8 mouse cellular contexts compared by ENCODE assay signal in the genomic region with DNA sequence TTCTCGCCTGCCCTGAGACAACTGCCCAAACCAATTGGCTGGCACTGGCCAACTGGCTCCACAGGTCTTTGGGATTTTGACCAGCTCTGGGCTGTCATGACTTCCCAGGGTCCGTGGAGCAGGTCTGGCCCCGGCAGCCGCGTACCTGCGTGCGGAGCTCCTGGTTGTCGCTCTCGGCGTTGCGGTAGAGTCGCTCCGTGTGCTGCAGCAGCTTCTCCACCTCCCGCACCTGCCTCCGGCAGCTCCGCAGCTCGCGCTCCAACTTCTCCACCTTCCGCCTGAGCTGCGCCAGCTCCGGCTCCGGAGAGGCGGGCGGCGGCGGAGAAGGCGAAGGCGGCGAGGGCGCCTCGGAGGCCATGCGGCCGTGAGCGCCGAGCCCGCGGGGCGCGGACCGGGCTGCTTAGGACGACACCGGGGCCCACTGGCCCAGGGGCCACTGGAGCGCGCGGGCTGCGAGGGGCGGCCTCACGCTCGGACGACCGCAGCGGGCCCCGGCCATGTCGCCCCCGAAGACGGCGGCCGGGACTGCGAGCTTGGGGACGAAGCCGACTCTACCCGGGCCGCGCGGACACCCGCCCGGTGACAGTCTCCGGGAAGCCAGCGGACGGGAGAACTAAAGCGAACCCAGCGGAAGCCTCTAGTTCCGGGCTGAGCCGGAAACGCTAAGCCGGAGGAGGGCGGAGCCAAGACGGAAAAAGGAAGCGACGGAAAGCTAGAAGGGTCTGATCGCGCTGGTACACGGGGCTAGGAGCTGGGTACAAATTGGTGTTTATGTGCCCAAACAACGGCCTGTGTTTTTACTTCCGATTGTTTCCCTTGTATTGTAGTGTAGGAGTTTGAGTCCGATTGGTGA. TPM values are rescaled to one million over a fixed set of nuclear protein-coding genes. Genes with fewer than 3 reads are reported as not detected.
DNase-seq lines count a peak whose midpoint lies in the region; ATAC-seq and TF ChIP-seq lines count a peak whose summit lies in the region.

Aggf1 (minus strand) TSS at position 652 of the 853 bp plus-strand sequence.

- peaks cover 11% of the 10 kb centered on the region for H3K4me1 ChIP-seq in embryonic facial prominence, embryonic 13.5 days
- H3K4me1 ChIP-seq in kidney, adult 2 months (ENCODE audit: control insufficient read depth, insufficient read depth, low read length): peaks cover 10% of the 10 kb centered on the region; the same call in 1 of the 2 replicates
- H3K4me1 ChIP-seq in limb, embryonic 12.5 days (replicated peaks): peaks cover 11% of the 10 kb centered on the region
- peaks cover 15% of the 10 kb centered on the region for H3K4me1 ChIP-seq in midbrain, embryonic 15.5 days
- peaks cover 13% of the 10 kb centered on the region for H3K4me1 ChIP-seq in spleen, adult 2 months (ENCODE audit: control insufficient read depth, insufficient read depth, insufficient read length)

- H3K9me3 ChIP-seq in embryonic facial prominence, embryonic 13.5 days: no peaks in the 10 kb centered on the region
- H3K9me3 ChIP-seq in limb, embryonic 12.5 days: no peaks in the 10 kb centered on the region
- H3K9me3 ChIP-seq in midbrain, embryonic 15.5 days: no peaks in the 10 kb centered on the region

- peak within 1 kb of the TSS; percentile 69 for H3K27ac ChIP-seq in embryonic facial prominence, embryonic 13.5 days
- peak within 1 kb of the TSS; percentile 91 for H3K27ac ChIP-seq in kidney, adult 2 months (ENCODE audit: insufficient read depth, low read depth, low read length)
- H3K27ac ChIP-seq in limb, embryonic 12.5 days: peak within 1 kb of the TSS; percentile 75
- peak within 1 kb of the TSS; percentile 71 for H3K27ac ChIP-seq in midbrain, embryonic 15.5 days
- peak within 1 kb of the TSS; percentile 80 for H3K27ac ChIP-seq in spleen, adult 2 months (ENCODE audit: insufficient read depth, low read length)

- ATAC-seq in embryonic facial prominence, embryonic 13.5 days (ENCODE audit: insufficient number of reproducible peaks, insufficient read depth, low FRiP score, low TSS enrichment, low read depth): peak; percentile 95
- peak; percentile 96 for ATAC-seq in limb, embryonic 12.5 days (ENCODE audit: insufficient number of reproducible peaks, insufficient read depth, low FRiP score, low TSS enrichment, low read depth)
- ATAC-seq in midbrain, embryonic 15.5 days (replicated peaks): peak; percentile 99

- TF ChIP-seq CTCF in kidney, adult 2 months (conservative IDR thresholded peaks at IDR 0.05; ENCODE audit: insufficient read depth, insufficient read length, low read depth, low read length): no peak
- no peak for TF ChIP-seq CTCF in spleen, adult 2 months (IDR thresholded peaks at IDR 0.05; ENCODE audit: extremely low read depth, insufficient read depth, insufficient read length, insufficient replicate concordance)

- DNase-seq in 3134 (ENCODE audit: extremely low read depth, insufficient read length, low spot score): peak; percentile 76
- peak; percentile 93 to 94 for DNase-seq in adrenal gland, postnatal 36 days
- DNase-seq in heart, adult 18-20 months: peak; percentile 95 to 96
- peak; percentile 97 for DNase-seq in kidney, adult 2 months
- DNase-seq in spleen, adult 2 months (ENCODE audit: low read depth in 1 of 2, low spot score in 2 of 2): peak; percentile 79 to 89

- WGBS in embryonic facial prominence, embryonic 13.5 days: under 1% methylated on average over 86 of the region's 86 CpGs
- WGBS in kidney, adult 2 months: under 1% methylated on average over 86 of the region's 86 CpGs
- 1% methylated on average over 85 of the region's 86 CpGs for WGBS in limb, embryonic 12.5 days
- under 1% methylated on average over 85 of the region's 86 CpGs for WGBS in midbrain, embryonic 15.5 days
- under 1% methylated on average over 83 of the region's 86 CpGs for WGBS in spleen, adult 2 months

- H3K9ac ChIP-seq in embryonic facial prominence, embryonic 13.5 days: peak within 1 kb of the TSS; percentile 95
- H3K9ac ChIP-seq in limb, embryonic 12.5 days (replicated peaks): peak within 1 kb of the TSS; percentile 94
- H3K9ac ChIP-seq in midbrain, embryonic 15.5 days: peak within 1 kb of the TSS; percentile 90

- peak; percentile 8 for TF ChIP-seq POLR2A in kidney, adult 2 months (IDR thresholded peaks at IDR 0.05; ENCODE audit: low read depth, low read length)
- no peak for TF ChIP-seq POLR2A in spleen, adult 2 months (IDR thresholded peaks at IDR 0.05; ENCODE audit: low read depth, low read length)

- H3K4me3 ChIP-seq in embryonic facial prominence, embryonic 13.5 days: peak within 1 kb of the TSS; percentile 99
- H3K4me3 ChIP-seq in kidney, adult 2 months (ENCODE audit: insufficient read depth, low read depth, low read length): peak within 1 kb of the TSS; percentile 75
- H3K4me3 ChIP-seq in limb, embryonic 12.5 days (replicated peaks): peak within 1 kb of the TSS; percentile 94
- H3K4me3 ChIP-seq in midbrain, embryonic 15.5 days: peak within 1 kb of the TSS; percentile 100
- H3K4me3 ChIP-seq in spleen, adult 2 months (ENCODE audit: extremely low read depth, insufficient read depth, insufficient read length): peak within 1 kb of the TSS; percentile 98

- H3K27me3 ChIP-seq in embryonic facial prominence, embryonic 13.5 days: no peaks in the 10 kb centered on the region
- H3K27me3 ChIP-seq in kidney, adult 2 months (replicated peaks; ENCODE audit: control insufficient read depth, insufficient read depth, low read length): no peaks in the 10 kb centered on the region
- no peaks in the 10 kb centered on the region for H3K27me3 ChIP-seq in limb, embryonic 12.5 days
- no peaks in the 10 kb centered on the region for H3K27me3 ChIP-seq in midbrain, embryonic 15.5 days (replicated peaks)
- H3K27me3 ChIP-seq in spleen, adult 2 months (ENCODE audit: control insufficient read depth, insufficient read depth, low read length): no peaks in the 10 kb centered on the region

- peak within 1 kb of the TSS; percentile 92 for H3K4me2 ChIP-seq in embryonic facial prominence, embryonic 13.5 days
- H3K4me2 ChIP-seq in limb, embryonic 12.5 days: peak within 1 kb of the TSS; percentile 94
- peak within 1 kb of the TSS; percentile 93 for H3K4me2 ChIP-seq in midbrain, embryonic 15.5 days

- peaks cover 12% of the 10 kb centered on the region for H3K36me3 ChIP-seq in embryonic facial prominence, embryonic 13.5 days
- peaks cover 1% of the 10 kb centered on the region; the same call in 1 of the 2 replicates for H3K36me3 ChIP-seq in kidney, adult 2 months (ENCODE audit: control insufficient read depth, insufficient read depth, low read length)
- peaks cover 18% of the 10 kb centered on the region for H3K36me3 ChIP-seq in limb, embryonic 12.5 days
- H3K36me3 ChIP-seq in midbrain, embryonic 15.5 days (replicated peaks): peaks cover 9% of the 10 kb centered on the region
- peaks cover 7% of the 10 kb centered on the region for H3K36me3 ChIP-seq in spleen, adult 2 months (ENCODE audit: control insufficient read depth, insufficient read depth, low read length)

RNA-seq across cellular contexts. Expression of gene Aggf1, which starts in this region (rescaled TPM):
- 10 to 100 TPM; 34.4 to 35.9 TPM for total RNA-seq in adrenal gland, postnatal 36 days (2021)
- 37.2 and 38.8 TPM in 2 replicates for polyA plus RNA-seq in embryonic facial prominence, embryonic 13.5 days (2015; fragmentation: Nextera tagmentation; extraction: Ambion mirVana)
- 10 to 100 TPM; 23.2 to 24.2 TPM for total RNA-seq in heart, adult 18-20 months (2021)
- 14.6 and 15.4 TPM in 2 replicates for polyA plus RNA-seq in kidney, adult 2 months (2012; rRNA removed)
- polyA plus RNA-seq in limb, embryonic 12.5 days (2016; fragmentation: Nextera tagmentation; extraction: Ambion mirVana): 45.7 and 45.8 TPM in 2 replicates
- polyA plus RNA-seq in midbrain, embryonic 15.5 days (2015; fragmentation: Nextera tagmentation; extraction: Ambion mirVana): 41.8 and 42.9 TPM in 2 replicates
- polyA plus RNA-seq in spleen, adult 2 months (2012; rRNA removed): 10.9 and 16.0 TPM in 2 replicates

Comparison
In these comparisons a context has a peak if more than half of its experiments do, and no peak if none do; other contexts are left out.
1. Peak in every context shown above with its lines: DNase-seq, ATAC-seq, H3K4me3 ChIP-seq and H3K27ac ChIP-seq.